Mouse (Mus musculus) liver, postnatal 0 days (tissue): ENCODE data around the gene T.

Experiments
- CTCF ChIP-seq: sonication (generic); IDR thresholded peaks from 2 replicates; pipeline ENCODE4 v1.5.1; 2016; ENCODE audit warnings: antibody characterized with exemption, low read depth
- EP300 ChIP-seq: IDR thresholded peaks from 2 replicates; pipeline ENCODE4 v1.6.1; 2016; ENCODE audit warnings: antibody characterized with exemption, low read depth, mild to moderate bottlenecking

GRCm38 (mm10) chr17:8406285-8406684, 27.9 kb upstream of the T start:
- TF ChIP-seq CTCF (no peak), EP300 (no peak)
